13 mouse cellular contexts compared by ENCODE assay signal in the genomic region with DNA sequence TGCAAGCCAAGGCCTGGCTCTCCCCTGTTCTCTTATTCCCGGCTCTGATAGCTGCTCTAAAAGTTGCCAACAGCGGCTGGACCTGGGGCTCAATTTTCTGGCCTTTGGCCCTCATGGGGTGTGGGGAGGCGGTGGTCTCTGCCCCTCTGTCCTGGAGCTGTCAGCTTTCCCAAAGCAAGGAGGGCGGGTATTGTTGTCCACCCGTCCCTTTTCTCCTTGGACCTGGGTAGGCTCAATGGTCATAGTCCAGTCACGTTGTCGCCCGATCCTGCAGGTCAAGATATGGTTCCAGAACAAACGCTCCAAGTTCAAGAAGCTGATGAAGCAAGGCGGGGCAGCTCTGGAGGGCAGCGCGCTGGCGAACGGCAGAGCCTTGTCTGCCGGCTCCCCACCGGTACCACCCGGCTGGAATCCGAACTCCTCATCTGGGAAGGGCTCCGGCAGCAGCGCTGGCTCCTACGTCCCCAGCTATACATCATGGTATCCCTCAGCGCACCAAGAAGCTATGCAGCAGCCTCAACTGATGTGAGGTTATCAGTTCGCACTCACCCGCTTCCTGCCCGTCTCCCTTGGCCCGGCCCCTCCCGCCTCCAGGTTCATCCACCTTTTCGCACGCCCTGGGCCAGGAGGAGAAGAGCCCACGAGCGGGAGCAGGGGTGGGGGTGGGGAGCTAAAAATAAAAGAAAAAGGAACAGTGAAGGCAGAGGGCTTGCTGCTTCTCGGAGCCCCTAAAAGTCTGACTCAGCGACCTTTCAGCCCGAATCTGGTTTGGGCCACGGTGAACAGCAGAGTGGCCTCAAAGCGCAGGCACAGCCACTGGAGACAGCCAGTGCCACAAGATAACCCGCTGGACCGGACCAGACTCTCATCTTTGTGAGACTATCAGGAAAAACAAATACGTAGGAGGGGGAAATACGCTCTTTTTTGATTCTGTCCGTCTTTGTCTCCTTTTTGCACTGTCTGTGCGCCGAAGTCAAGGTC. TPM values are rescaled to one million over a fixed set of nuclear protein-coding genes. Genes with fewer than 3 reads are reported as not detected.
DNase-seq lines count a peak whose midpoint lies in the region; ATAC-seq and TF ChIP-seq lines count a peak whose summit lies in the region.
"Had no signal": no experiment of that assay in that cellular context is flagged by ENCODE, and none has a peak within 500 bp of the region (broad histone marks: within the 10 kb centered on the region; RNA-seq: fewer than 3 reads in every experiment).

No protein-coding gene starts in this region.

- peak overlapping the region; percentile 23 for H3K4me3 ChIP-seq in hindbrain, embryonic 10.5 days
- no peak overlapping the region for H3K4me3 ChIP-seq in hindbrain, postnatal 0 days (ENCODE audit: low read length)
- peak overlapping the region; percentile 55 for H3K4me3 ChIP-seq in forebrain, embryonic 15.5 days
- H3K4me3 ChIP-seq in midbrain, embryonic 15.5 days = peak overlapping the region; percentile 4
- H3K4me3 ChIP-seq: neural tube, embryonic 12.5 days had no signal

- H3K36me3 ChIP-seq in hindbrain, embryonic 10.5 days = no peaks in the 10 kb centered on the region
- H3K36me3 ChIP-seq in hindbrain, postnatal 0 days (ENCODE audit: insufficient read depth, low read length) = no peaks in the 10 kb centered on the region
- no peaks in the 10 kb centered on the region for H3K36me3 ChIP-seq in forebrain, embryonic 15.5 days
- H3K36me3 ChIP-seq in midbrain, embryonic 15.5 days (replicated peaks) = no peaks in the 10 kb centered on the region
- H3K36me3 ChIP-seq: neural tube, embryonic 12.5 days had no signal

- peak overlapping the region; percentile 2 for H3K27ac ChIP-seq in hindbrain, embryonic 10.5 days
- no peak overlapping the region for H3K27ac ChIP-seq in hindbrain, postnatal 0 days
- peak overlapping the region; percentile 96 for H3K27ac ChIP-seq in forebrain, embryonic 15.5 days (replicated peaks)
- H3K27ac ChIP-seq in midbrain, embryonic 15.5 days = peak overlapping the region; percentile 0; the same call in 1 of the 2 replicates
- H3K27ac ChIP-seq: neural tube, embryonic 12.5 days had no signal

- H3K4me1 ChIP-seq in hindbrain, embryonic 10.5 days (replicated peaks) = peaks cover 43% of the 10 kb centered on the region
- H3K4me1 ChIP-seq in hindbrain, postnatal 0 days (ENCODE audit: insufficient read depth, low read length) = no peaks in the 10 kb centered on the region
- peaks cover 25% of the 10 kb centered on the region for H3K4me1 ChIP-seq in forebrain, embryonic 15.5 days
- peaks cover 18% of the 10 kb centered on the region for H3K4me1 ChIP-seq in midbrain, embryonic 15.5 days

- 1% methylated on average over 43 of the region's 43 CpGs for WGBS in hindbrain, embryonic 10.5 days
- WGBS in hindbrain, postnatal 0 days = 1% methylated on average over 43 of the region's 43 CpGs
- WGBS in forebrain, embryonic 15.5 days = 4% methylated on average over 43 of the region's 43 CpGs
- WGBS in midbrain, embryonic 15.5 days = under 1% methylated on average over 43 of the region's 43 CpGs

- no peak overlapping the region for H3K9ac ChIP-seq in hindbrain, postnatal 0 days (replicated peaks; ENCODE audit: low read length)
- peak overlapping the region; percentile 69 for H3K9ac ChIP-seq in forebrain, embryonic 15.5 days (replicated peaks)
- H3K9ac ChIP-seq in midbrain, embryonic 15.5 days = no peak overlapping the region
- H3K9ac ChIP-seq: neural tube, embryonic 12.5 days had no signal

- TF ChIP-seq CTCF in hindbrain, postnatal 0 days (IDR thresholded peaks at IDR 0.05; ENCODE audit: low read depth) = no peak

- H3K4me2 ChIP-seq in hindbrain, postnatal 0 days (ENCODE audit: low read depth, low read length) = no peak overlapping the region
- H3K4me2 ChIP-seq in forebrain, embryonic 15.5 days (replicated peaks) = peak overlapping the region; percentile 81
- H3K4me2 ChIP-seq in midbrain, embryonic 15.5 days = peak overlapping the region; percentile 15; the same call in 1 of the 2 replicates
- H3K4me2 ChIP-seq: heart, embryonic 11.5 days; neural tube, embryonic 12.5 days had no signal

- ATAC-seq in hindbrain, postnatal 0 days = no peak
- no peak for ATAC-seq in forebrain, embryonic 15.5 days (replicated peaks)
- ATAC-seq in midbrain, embryonic 15.5 days (replicated peaks) = no peak
- no peak for ATAC-seq in erythroblast, adult 5-6 weeks (replicated peaks; ENCODE audit: low FRiP score, poor library complexity, severe bottlenecking)

- peak; percentile 54 for DNase-seq in hindbrain, embryonic 10.5 days (ENCODE audit: low spot score)
- DNase-seq in hindbrain, postnatal 0 days (ENCODE audit: low spot score) = no peak
- peak; percentile 47 for DNase-seq in ZHBTc4 (ENCODE audit: low read depth, low spot score)
- no peak for DNase-seq in urinary bladder, postnatal 14 days (ENCODE audit: low spot score)
- DNase-seq in right cerebral cortex, postnatal 36 days (ENCODE audit: low spot score in 2 of 2) = no peak
- DNase-seq: adrenal gland, adult 8-10 months had no signal

- no peaks in the 10 kb centered on the region for H3K9me3 ChIP-seq in hindbrain, embryonic 10.5 days
- no peaks in the 10 kb centered on the region for H3K9me3 ChIP-seq in hindbrain, postnatal 0 days (ENCODE audit: low read length)
- H3K9me3 ChIP-seq in forebrain, embryonic 15.5 days = no peaks in the 10 kb centered on the region
- no peaks in the 10 kb centered on the region for H3K9me3 ChIP-seq in midbrain, embryonic 15.5 days
- H3K9me3 ChIP-seq: neural tube, embryonic 12.5 days had no signal

- H3K27me3 ChIP-seq in hindbrain, embryonic 10.5 days (ENCODE audit: insufficient read depth, poor library complexity, severe bottlenecking) = peaks cover 100% of the 10 kb centered on the region
- peaks cover 79% of the 10 kb centered on the region for H3K27me3 ChIP-seq in hindbrain, postnatal 0 days (ENCODE audit: insufficient read depth, low read length)
- H3K27me3 ChIP-seq in forebrain, embryonic 15.5 days = peaks cover 65% of the 10 kb centered on the region
- H3K27me3 ChIP-seq in midbrain, embryonic 15.5 days (replicated peaks) = peaks cover 84% of the 10 kb centered on the region
- H3K27me3 ChIP-seq: CH12.LX had no signal

RNA-seq across cellular contexts. Expression of a gene that starts 4.4 kb away (rescaled TPM):
- polyA plus RNA-seq in hindbrain, embryonic 10.5 days (2016; fragmentation: Nextera tagmentation; extraction: Ambion mirVana) = 6.4 and 9.9 TPM in 2 replicates
- total RNA-seq in hindbrain, postnatal 0 days (2014; rRNA removed) = 2.5 and 3.5 TPM in 2 replicates
- not detected in 2 replicates for polyA plus RNA-seq in hindbrain, postnatal 0 days (2015; fragmentation: Nextera tagmentation; extraction: Ambion mirVana)
- polyA plus RNA-seq in forebrain, embryonic 15.5 days (2015; fragmentation: Nextera tagmentation; extraction: Ambion mirVana) = 284 and 297 TPM in 2 replicates
- polyA plus RNA-seq in midbrain, embryonic 15.5 days (2015; fragmentation: Nextera tagmentation; extraction: Ambion mirVana) = 44.3 and 55.9 TPM in 2 replicates
- total RNA-seq in erythroblast, adult 5-6 weeks (2015; ENCODE audit: low replicate concordance) = not detected in 2 replicates
- not detected in 2 replicates for total RNA-seq in erythroblast, adult 5-6 weeks (2017; ENCODE audit: low replicate concordance)
- total RNA-seq: common myeloid progenitor, adult 5-6 weeks had no signal

RNA-seq across cellular contexts. Expression of a gene that starts 14.3 kb away (rescaled TPM):
- 7.6 and 7.8 TPM in 2 replicates for polyA plus RNA-seq in hindbrain, embryonic 10.5 days (2016; fragmentation: Nextera tagmentation; extraction: Ambion mirVana)
- total RNA-seq in hindbrain, postnatal 0 days (2014; rRNA removed) = 0.97 TPM in 1 of 2 replicates, not detected in the other
- polyA plus RNA-seq in hindbrain, postnatal 0 days (2015; fragmentation: Nextera tagmentation; extraction: Ambion mirVana) = 0.21 and 0.26 TPM in 2 replicates
- 67.5 and 67.8 TPM in 2 replicates for polyA plus RNA-seq in forebrain, embryonic 15.5 days (2015; fragmentation: Nextera tagmentation; extraction: Ambion mirVana)
- 8.0 and 10.7 TPM in 2 replicates for polyA plus RNA-seq in midbrain, embryonic 15.5 days (2015; fragmentation: Nextera tagmentation; extraction: Ambion mirVana)
- total RNA-seq in erythroblast, adult 5-6 weeks (2015; ENCODE audit: low replicate concordance) = not detected in 2 replicates
- not detected in 2 replicates for total RNA-seq in erythroblast, adult 5-6 weeks (2017; ENCODE audit: low replicate concordance)
- total RNA-seq: CH12.LX; common myeloid progenitor, adult 5-6 weeks had no signal

Comparison
In these comparisons a context has a peak if more than half of its experiments do, and no peak if none do; other contexts are left out.
1. DNase-seq: peak in hindbrain, embryonic 10.5 days (single experiment) and ZHBTc4 (single experiment); none in hindbrain, postnatal 0 days (single experiment), urinary bladder, postnatal 14 days (single experiment) and right cerebral cortex, postnatal 36 days (0 of 2).